Mouse (Mus musculus): ENCODE data around the gene Dhx37.
"Not testable (repeated sequence)": the region's sequence is repeated elsewhere in the genome, so short reads cannot be mapped to it uniquely, and the experiment has no call there.

Dhx37 gene

DNA sequence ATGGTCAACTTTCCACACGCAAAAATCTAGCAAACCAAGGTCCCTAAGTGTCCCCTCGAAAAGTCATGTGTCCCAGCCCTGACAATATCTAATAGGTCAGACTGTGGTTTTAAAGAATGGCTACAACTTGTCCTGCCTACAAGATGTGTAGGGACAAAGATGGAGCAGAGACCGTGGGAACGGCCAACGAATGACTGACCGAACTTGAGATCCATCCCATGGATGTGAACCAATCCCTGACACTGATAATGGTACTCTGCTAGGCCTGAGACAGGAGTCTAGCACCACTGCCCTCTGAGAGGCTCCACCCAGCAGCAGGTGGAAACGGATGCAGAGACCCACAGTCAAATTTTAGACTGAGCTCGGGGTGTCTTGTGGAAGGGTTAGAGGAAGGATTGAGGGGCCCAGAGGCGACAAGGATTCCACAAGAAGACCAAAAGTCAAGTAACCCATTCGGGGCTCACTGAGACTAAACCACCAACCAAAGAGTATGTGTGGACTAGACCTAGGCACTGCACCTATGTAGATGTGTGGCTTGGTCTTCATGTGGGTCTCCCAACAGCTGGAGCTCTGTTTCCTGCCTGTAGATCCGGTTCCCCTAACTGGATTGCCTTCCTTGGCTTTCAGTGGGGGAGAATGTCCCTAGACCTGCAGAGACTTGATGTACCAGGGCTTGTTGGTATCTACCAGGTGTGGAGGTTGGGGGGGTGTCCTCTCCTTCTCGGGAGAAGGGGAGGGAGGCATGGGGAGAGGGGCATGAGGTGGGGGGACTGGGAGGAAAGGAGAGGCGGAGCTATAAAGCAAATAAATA lies 26.7 kb downstream of the Dhx37 start:
- no peak for DNase-seq

DNA sequence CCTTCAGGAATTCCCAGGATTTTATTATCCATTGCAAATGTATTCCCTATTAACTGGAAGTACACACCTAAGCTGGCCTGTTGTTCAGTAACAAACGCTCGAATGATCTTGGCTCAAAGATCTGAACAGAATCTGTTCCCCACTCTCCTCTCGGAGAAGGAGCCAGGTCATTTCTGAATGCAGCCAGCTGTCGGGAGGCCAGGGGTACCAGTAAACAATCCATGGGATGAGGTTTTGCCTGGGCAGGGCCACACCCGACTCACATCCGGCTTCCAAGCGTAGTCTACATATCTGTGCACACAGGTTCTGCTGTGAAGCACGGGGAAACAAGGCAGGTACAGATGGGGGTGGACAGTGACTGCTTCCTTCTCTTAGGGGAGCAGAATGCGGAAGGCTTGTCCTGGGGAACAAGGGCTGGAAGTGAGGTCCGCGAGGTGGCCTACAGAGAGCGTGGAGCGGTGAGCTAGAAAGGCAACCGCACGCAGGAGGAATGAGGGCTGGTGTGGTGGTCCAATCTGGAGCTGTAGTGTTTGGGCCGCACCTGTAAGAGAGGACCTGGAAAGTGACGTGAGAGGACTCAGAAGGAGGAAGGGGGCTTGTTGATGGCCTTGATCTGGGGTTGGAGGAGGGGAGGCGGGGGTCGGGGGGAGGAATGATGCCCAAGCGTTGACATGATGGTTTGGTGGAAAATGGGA lies 27.5 kb downstream of the Dhx37 start:
- peak; percentile 63 for DNase-seq

DNA sequence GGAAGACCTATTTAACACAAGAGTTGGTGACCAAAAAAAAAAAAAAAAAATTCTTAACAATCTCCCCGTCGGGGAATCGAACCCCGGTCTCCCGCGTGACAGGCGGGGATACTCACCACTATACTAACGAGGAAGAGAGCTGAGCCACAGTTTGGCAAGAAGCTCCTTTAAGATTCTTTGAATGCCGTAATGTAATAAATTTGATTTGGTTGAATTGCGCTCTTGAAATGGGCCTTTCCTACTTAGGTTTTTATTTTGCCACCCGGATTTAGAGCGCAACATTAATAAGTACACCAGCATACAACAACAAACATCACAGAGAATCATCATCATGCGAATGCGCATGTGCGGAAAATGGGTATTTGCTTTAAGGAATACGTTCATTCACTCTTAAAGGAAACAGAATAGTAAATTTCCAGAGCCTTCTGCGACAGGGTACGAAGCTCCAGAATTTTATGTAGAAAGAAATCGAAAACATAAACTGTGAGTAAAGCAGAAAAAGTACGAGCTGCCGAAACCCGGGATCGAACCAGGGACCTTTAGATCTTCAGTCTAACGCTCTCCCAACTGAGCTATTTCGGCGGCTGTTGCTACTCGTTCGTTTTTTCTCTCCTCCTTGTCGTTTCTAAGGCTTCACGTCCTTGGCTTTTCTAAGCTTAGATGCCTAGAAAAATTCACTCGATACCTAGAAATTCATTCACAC lies 28.2 kb downstream of the Dhx37 start:
- peak; percentile 91 to 93 for DNase-seq

DNA sequence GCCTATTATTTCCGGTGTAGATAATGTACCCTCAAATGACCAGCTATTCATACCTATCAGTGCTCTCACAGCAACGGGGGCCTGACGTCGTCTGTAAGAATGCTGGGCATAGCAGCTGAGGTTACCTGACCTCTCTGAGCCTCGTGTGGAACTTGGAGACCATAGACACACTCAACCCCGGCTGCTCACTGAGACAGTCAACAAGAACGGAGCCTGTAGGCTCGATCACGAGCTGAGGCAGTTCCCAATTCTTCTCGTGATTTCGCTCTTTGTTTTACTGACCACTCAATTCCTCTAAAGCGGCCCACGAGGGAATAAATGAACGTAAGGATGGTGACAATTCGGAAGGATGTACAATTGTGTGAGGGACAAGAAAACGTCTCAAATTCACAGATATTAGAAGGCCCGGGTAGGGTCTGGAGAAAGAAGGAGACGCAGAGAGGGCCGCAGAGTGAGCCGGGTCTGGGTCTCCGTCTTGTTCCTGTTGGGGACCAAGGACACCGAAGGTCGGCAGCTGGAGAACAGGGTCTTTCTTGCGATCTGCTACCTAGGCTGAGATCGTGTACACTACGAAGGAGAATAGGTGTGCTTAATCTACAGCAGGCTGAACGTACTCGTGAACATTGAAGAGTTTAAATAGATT lies 28.9 kb downstream of the Dhx37 start:
- DNase-seq: no peak

DNA sequence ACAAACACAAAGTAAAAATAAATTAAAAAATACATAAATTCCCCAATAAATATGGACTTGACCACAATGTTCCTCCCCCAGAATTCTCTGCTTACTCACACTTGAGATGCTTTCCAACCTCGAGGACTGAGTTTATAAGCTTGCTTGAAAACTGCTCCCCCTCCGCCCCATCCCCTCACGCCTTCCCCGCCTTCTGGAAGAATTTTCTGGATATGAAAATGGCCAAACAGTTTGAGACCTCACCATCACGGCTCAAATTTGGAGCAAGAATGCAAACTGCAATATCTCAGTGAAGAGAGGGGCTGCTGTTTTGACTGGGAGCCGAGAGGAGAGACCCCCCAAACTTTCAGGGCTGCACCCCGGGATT lies 29.4 kb downstream of the Dhx37 start:
- DNase-seq: no peak

DNA sequence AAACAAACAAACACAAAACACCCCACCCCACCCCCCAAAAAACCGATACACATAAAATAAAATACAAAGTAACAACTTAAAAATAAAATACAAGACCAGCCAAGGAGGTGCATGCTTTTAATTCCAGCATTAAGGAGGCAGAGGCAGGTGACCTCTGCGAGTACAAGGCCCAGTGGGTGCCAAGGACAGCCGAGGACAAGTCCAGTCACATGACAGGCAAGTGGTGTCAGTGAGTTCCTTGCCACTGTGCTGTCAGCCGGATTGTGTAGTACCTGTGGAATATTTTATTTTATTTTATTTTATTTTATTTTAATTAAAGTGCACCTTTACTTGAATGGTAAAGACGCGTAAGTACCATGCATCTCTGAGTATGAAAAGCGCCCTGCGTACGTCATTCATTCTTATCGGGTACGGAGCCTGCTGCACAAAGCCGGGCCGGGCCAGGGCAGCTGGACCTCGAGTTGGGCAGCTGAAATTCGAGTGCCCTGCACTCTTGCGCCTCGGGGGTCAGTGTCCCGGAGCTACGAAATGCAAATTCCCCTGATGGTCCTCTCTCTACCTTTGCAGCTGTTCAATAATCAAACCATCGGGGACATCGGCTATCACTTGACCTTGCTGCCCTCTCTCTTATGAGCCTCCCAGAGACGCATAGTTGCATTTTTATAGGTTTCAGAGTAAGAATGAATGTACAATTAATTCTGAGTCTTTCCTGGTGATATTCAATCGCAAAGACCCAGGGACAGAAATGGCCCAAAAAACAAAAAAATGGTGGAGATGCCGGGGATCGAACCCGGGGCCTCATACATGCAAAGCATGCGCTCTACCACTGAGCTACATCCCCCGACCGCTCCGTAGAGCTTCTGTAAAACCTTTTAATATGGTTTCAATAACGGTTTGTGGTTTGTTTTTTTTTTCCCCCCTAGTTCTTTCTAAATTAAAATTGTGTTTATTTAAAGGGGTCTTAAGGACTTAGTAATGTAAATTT lies 30.1 kb downstream of the Dhx37 start:
- DNase-seq: peak; percentile 82 to 86

DNA sequence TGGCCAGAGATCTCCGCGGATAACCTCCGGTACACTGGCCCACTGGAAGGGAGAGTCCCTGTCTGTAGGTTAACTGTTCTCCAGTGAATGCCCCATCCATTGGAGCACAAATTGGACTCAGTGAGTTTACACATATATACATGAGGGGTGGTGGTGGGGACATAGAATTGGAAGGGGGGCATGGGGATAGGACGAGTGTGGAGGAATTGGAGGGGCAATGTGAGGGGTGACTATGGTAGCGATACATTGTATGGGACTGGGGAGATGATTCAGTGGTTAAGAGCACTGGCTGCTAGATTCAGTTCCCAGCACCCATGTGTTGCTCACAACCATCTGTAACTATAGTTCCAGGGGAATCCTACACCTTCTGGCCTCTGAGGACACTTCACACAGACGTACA lies 30.9 kb downstream of the Dhx37 start:
- DNase-seq: no peak

DNA sequence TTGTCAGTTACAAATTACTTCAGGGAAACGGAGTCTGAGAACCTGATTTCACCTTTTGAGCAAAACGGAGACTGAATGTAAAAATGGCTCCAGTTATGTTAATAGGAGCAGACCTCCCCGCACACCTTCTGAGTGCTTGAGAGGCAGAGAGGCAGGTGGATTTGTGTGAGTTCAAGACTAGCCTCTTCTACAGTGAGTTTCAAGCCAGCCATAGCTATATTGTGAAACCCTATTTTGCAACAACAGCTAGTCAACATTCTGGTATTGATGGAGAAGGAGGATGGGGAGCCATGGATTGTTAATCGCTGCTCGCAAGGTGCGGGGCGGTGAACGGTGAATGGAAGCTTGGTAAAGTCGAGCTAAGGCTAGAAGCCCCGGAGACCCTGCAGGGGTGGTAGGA lies 31.4 kb downstream of the Dhx37 start:
- DNase-seq: no peak

DNA sequence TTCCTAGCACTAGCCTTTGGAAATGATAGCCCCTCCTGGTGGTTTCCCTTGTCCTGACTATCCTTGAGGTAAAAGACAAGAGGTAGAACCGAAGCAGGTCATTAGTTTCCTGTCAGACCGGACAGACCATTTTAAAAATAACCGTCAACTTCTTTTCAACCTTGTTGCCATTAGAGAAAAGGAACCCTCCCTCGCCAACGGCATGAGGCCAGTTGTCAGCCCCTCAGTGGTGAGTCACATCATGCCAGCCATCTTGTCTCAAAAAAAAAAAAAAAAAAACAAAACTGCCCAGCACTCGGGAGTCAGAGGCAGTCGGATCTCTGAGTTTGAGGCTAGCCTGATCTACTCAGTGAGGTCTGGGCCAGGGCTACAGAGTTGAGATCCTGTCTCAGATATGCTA lies 33.0 kb downstream of the Dhx37 start:
- DNase-seq: no peak

DNA sequence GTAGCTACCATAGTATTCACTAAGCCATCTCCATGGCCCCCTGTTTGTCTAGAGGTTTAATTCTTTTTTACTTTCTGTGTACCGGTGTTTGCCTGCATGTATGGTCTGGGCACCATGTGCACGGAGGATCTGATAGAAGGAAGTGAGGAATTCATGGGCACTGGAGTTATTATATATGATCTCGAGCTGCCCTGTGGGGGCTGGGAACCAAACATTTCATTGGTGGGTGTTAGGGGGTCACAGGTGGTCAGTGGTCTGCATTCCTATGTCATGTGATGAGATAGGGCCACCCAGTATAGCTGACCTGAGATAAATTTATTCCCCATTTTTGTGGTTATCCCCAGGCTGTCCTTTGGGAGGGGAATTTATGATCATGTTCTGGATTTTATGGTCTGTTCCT lies 38.9 kb downstream of the Dhx37 start:
- no peak for DNase-seq

DNA sequence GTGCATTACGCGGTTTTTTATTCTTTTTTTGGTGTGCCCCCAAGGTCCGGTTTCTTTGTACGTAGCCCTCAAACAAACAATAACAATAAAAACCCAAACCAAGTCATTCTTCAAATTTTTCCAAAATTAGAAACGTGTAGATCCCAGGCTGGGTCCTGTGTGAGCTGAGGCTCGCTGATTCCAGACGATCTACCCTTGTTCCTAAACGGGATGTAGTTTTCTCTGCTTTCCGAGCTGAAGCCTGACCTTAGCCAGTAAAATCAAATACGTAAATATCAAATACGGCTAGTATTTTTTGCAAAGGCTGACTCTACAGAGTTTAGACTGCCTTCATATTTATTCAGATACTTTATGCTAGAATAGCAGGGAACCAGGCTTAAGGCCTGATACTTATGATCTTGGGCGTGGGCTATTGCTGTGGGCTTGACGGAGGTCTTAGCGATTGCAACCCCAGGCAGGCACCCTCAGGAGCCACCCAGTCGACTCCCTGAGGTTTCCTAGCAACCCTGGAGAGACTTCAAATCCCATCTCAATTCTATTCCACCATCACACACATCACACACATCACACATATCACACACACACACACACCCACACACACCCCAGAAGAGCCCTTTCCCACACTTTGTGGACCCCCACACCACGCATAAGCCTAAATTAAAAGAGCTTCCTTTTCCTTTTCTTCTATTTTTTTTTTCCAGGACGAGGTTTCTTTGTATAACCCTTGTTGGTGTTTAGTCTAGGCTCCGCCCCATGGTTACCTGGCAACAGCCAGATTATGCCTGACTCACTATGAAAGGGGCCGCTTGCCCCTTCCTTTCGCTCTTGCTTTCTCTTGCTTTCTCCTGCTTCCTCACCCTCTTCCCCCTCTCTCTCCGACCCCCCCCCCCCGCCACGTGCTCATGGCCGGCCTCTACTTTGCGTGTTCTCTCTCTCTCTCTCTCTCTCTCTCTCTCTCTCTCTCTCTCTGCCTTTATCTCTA lies 40.0 kb downstream of the Dhx37 start:
- DNase-seq: peak; percentile 81 to 85

DNA sequence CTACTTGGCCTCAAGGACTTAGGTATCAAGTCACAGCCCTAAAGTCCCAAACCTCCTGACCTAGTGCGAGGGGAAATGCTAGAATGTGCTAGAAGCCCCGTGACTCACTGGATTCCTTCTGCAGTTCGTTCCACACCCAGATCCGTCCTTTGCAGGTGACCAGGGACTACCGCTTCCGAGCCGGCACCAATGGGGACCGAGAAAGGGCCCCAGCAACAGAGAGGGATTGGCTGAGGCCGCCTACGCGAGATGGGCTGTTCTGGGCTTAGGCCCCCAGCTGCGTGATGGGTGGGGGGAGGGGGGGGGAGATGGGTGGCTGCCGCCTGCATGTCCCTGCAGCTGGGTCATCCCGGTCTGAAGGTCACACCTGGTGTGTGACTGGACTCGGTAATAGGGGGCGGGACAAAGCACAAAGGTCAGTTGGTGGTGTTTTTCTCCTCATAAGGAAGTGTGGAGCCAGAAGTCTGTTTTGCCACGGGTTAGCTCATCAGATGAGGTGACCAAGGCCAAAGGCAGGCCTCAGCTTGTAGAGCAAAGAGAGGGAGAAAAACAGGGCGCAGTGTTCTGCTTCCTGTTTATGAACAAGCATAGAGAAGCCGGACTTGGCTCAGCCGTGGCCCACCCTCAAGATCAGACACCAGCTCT lies 40.8 kb downstream of the Dhx37 start:
- peak; percentile 87 to 91 for DNase-seq

DNA sequence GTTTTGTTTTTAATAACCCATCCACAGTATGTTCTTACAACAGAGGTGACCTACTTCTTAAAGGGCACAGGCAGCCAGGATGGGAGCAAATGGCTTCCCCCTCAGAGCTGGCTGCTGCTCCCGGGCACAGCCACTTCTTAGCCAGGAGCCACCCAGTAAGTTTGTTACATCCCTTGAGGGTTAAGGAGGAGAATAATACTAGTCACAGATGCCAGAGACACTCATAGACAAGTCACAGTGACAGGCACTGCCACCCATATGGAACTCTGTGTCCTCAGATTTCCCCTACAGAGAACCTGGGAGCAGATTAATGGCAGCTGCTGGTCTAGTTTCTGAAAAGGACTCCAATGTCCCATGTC lies 41.3 kb downstream of the Dhx37 start:
- DNase-seq: no peak

DNA sequence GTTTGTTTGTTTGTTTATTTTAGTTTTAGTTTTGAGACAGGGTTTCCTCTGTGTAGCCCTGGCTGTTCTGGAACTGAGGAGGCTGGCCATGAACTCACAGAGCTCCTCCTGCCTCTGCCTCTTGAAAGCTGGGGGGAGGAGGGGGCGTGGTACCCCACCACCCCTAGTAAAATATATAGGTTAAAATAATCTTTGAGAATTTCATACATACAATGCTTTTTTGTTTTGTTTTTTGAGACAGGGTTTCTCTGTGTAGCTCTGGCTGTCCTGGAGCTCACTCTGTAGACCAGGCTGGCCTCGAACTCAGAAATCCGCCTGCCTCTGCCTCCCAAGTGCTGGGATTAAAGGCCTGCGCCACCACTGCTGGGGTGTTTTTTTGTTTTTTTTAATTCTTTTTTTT lies 41.7 kb downstream of the Dhx37 start:
- DNase-seq: not testable (repeated sequence)

DNA sequence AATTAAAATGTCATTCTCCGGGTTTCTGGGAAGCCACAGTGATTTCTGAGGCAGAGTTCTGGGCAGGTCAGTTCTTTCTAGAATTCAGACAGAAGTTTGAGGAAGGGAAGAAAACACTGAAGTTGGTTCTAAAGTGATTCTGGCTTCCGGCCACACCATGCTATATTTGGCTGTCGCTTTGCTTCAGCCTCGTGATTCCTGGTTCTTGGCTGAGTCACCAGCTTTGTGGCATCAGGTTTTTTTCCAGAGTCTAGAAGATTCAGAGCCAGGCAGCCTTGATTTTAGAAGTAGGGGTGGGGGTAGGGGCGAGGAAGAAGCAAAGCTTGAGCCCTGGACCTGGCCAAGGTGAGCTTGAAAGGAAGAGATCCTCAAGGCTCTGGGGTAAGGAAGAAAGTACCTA lies 42.3 kb downstream of the Dhx37 start:
- peak; percentile 53 to 59 for DNase-seq

DNA sequence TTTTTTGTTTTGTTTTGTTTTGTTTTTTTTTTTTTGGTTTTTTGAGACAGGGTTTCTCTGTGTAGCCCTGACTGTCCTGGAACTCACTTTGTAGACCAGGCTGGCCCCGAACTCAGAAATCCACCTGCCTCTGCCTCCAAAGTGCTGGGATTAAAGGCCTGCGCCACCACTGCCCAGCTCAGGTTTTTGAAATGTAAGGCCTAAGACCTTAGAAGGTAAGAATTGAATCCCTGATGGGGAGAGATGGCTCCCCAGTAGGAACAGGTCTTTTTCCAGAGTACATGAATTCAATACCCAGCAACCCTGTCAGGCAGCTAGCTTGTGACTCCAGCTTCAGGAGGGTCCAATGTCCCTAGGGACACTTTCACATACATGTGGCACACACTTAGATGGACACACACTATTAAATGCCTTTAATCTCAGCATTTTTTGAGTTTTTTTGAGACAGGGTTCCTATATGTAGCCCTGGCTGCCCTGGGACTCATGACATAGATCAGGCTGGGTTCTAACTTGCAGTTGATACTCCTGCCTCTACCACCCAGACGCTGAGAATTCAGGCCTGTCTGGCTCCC lies 42.9 kb downstream of the Dhx37 start:
- DNase-seq: no peak

DNA sequence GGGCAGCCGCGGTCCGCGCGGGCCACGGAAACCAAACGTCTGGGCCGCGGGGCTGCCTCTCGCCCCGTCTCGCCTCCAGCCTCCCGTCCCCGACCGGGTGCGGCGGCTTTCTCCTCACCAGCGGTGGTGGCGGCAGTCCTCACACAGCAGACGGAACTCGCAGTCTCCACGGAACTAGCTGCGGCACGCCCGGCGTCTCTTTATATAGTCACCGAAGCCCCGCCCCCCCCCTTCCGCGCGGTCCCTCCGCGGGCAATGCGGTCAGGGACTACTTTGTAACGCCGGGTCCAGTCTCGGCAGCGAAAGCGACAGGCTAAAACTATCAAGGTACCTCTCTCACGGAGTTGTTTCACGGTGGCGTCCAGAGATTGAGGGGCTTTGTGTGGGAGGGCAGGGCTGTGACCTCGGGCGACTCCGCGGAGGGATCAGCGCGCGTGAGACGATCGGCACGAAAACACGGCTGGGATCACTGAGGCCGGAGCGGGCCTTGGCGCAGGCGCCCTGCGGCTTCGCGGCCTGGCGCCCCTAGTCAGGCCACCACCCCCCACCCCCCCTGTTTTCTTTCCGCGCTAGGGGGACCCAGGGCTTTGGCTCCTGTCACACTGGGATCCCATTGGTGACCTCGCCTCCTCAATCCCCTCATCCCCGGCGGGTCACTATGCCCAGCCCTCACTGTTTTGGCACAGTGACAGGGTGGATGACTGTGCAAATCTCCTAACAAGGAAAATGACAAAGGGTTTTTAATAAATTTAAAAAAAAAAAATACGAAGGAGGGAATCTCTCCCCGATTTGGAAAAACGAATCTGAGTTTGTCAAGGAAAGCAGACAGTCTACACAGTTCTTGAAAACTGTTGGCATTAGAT lies 44.1 kb downstream of the Dhx37 start, which contains the start of gene Ubc:
Ubc (minus strand) TSS at position 624 of the 863 bp plus-strand sequence.
- DNase-seq: peak; percentile 85 to 91

DNA sequence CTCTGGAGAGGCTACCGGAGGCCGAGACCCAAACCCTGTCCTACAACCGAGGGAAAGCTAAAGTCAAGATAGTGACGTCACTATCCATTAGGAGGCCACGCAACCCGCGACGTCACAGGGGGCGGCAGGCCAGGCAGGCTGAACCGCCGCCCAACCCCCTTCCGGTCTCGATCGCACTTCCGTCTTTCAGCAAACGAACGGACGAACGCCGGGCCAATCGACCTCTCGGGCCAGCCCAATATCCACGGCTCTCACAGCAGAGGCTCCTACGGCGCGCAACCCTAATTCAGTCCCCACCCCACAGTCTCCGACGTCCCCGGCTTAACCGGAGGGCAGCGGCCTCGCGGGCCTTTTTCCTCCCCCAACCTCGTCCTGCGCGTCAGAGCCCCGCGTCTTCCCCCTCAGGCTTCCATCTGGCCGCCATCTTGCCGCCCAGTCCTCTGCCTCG lies 44.8 kb downstream of the Dhx37 start, which contains the start of gene Gm10382:
Gm10382 (plus strand) TSS at position 192 of the 448 bp plus-strand sequence.
- DNase-seq: peak; percentile 97
